Mouse (Mus musculus) stomach, postnatal 0 days (tissue): ENCODE data around the gene Cacna2d3.

Experiments used
- CTCF ChIP-seq: IDR thresholded peaks from 2 replicates; pipeline ENCODE4 v1.5.1; 2016; ENCODE audit warnings: antibody characterized with exemption, low read depth, mild to moderate bottlenecking, moderate library complexity
- EP300 ChIP-seq: optimal IDR thresholded peaks from 2 replicates; pipeline ENCODE3; 2016; ENCODE audit warnings: antibody characterized with exemption

DNA sequence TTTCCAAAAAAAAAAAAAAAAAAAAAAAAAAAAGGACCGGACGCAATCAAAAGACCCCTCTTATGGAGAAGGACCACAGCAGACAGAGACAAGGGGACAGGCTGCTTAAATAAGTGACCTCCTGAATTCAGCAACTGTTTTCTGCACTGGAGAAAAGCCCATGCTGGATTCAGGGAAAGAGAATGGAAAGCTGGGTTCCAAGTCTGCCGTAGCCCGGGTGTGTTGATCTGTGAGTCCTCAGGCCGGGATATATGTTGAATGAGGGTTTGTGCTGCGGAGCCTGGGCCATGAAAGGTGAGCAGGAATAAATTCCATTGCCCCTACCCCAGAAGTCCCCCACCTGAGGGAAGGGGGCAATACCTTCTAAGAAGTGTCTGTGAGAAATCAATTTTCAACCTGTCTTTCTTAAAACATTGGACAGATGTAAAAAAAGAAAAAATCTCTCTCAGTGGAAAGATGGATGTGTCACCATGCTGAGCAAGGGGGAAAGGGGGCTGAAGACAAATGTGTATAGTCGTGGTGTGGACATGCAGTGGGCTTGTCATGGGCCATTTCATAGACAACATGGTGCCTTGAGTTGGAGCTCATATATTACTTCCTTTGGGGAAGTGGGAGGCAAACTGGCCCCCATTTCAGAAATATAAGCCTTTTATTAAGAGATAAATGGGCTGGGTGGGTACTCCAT lies 703.2 kb downstream of the Cacna2d3 start:
- TF ChIP-seq CTCF (no peak), EP300 (no peak)
